Comparison of ENCODE assay signal across 15 mouse cellular contexts in genomic region chr16:50707906-50708305, GRCm38 (mm10).
"Had no signal": no experiment of that assay in that cellular context is flagged by ENCODE, and none has a peak within 500 bp of the region (broad histone marks: within the 10 kb centered on the region; RNA-seq: fewer than 3 reads in every experiment).

No protein-coding gene starts in this region.

- H3K9me3 ChIP-seq: midbrain, embryonic 10.5 days; midbrain, embryonic 12.5 days; neural tube, embryonic 12.5 days; stomach, embryonic 15.5 days had no signal

- H3K4me2 ChIP-seq: lung, embryonic 14.5 days; midbrain, embryonic 12.5 days; neural tube, embryonic 12.5 days; stomach, embryonic 15.5 days had no signal

- H3K27ac ChIP-seq: midbrain, embryonic 10.5 days; midbrain, embryonic 12.5 days; neural tube, embryonic 12.5 days; stomach, embryonic 15.5 days; stomach, postnatal 0 days had no signal

- ATAC-seq: midbrain, embryonic 16.5 days had no signal

- H3K4me1 ChIP-seq: midbrain, embryonic 10.5 days; midbrain, embryonic 12.5 days; neural tube, embryonic 12.5 days; stomach, embryonic 15.5 days had no signal

- H3K4me3 ChIP-seq: midbrain, embryonic 10.5 days; midbrain, embryonic 12.5 days; neural tube, embryonic 12.5 days; stomach, embryonic 15.5 days had no signal

- H3K36me3 ChIP-seq: midbrain, embryonic 10.5 days; midbrain, embryonic 12.5 days; neural tube, embryonic 12.5 days; stomach, embryonic 15.5 days had no signal

- DNase-seq: lung, adult 18-20 months; lung, embryonic 14.5 days; lung, postnatal 10 days; lung, postnatal 4 days; midbrain, embryonic 14.5 days; right cerebral cortex, postnatal 14 days; thymus, adult 2 months; thymus, postnatal 25 days; thymus, postnatal 4 days had no signal

- H3K27me3 ChIP-seq: midbrain, embryonic 12.5 days; neural tube, embryonic 12.5 days; stomach, embryonic 15.5 days had no signal

- H3K9ac ChIP-seq: lung, embryonic 14.5 days; midbrain, embryonic 12.5 days; neural tube, embryonic 12.5 days; stomach, embryonic 15.5 days had no signal
